Mouse (Mus musculus): ENCODE results near the gene Gpr142.

Gene Gpr142

DNA sequence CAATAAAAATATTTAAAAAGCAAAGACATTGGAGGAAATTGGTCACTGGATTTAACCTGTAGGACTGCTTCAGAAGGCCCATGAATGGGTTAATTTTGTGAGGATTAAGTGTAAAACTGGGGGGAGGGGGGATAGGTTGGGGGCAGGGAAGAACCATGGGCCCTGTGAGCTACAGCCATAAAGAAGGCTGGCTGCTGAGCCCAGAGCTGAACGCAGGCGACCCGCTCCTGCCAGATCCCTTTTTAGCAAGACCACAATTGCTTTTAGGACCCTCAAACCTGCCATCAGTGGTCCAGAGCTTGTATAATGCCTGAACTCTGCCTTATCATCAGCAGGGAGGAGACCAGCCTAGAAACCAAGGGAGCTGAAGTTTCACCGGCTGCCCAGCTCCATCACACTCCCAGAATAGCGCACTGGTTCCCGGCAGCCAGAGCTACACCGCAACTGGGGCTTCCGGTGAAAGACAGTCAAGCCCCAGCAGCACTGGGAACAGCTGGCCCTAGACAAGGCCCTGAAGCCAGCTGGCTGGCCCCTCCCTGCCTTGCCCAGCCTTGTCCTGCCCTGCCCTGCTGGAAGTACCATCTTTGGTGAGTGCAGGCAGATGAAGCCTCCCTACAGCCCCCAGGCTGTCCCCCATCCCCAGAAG, 45.2 kb downstream of the Gpr142 start:
- in situ Hi-C loops (cut with MboI, MseI): no loop called here

DNA sequence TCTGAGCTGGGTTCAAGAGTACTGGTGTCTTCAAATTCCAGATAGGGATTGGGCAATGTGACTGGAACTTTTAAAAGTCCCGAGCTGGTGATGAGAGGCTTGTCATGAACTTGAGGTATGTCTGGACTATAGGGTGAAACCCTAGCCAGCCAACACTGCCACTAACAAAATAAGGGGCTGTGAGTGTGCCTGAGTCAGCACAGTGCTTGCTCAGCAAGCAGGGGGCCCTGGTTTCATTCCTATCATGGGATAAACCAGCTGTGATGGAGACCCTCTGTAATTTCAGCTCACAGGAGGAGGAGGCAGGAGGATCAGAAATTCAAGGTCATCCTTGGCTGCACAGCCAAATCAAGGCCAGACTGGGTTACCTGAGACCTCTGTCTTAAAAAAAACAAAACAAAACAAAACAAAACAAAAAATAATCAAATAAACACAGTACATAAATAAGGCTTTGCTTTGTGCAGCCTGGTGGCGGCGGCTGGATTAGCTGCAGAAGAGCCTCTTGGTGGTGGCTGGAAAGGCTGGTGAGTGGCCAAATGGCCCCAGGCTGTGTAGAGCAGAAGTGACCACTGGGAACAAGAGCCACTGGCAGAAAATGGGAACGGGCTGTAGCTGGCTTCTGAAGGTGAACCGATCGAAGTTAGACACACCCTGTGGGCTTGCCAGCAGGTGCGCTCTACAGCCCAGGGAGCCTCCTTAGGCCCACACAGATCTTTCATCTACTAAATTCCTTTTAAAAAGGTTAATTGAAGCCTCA, 45.9 kb downstream of the Gpr142 start:
- in situ Hi-C loops (cut with MboI, MseI): no loop called here

DNA sequence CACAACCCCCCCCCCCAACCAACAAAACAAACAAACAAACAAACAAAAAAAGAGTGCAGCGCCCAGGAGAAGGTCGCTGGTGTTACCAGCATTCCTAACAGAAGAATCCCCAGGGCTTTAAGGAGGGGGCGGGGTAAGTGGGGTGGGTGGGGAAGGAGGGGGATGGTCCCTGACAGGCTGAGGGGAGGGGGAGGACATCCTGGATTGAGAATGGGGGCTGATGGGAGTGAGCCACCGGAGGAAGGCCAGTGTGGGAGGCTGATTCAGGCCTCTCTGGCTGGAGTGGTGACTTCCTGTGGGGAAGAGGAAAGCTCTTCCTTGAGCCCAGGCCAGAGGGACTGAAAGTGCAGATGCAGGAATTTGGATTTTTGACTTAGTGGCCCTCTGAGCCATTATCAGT, 47.6 kb downstream of the Gpr142 start:
- in situ Hi-C loops (cut with MboI, MseI): no loop called here

DNA sequence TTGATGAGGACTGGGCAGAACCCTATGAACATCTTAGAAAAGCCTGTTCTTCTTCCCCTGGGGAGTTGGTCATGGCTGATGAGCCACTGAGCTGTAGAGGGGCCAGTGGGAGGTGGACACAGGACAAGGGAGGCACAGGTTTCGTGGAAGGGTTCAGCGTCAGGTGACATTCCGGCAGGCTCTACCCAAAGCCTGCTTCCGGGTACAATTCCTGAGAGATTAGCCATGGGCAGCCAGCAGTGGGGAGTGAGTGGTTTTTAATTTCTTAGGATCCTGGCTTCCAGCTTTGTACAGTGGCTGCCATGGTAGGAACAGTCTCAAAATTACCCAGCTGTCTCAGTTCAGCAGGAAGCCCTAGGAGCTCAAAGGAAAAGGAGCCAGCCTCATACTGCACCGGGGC, 48.3 kb downstream of the Gpr142 start:
- in situ Hi-C loops (cut with MboI, MseI): no loop called here

DNA sequence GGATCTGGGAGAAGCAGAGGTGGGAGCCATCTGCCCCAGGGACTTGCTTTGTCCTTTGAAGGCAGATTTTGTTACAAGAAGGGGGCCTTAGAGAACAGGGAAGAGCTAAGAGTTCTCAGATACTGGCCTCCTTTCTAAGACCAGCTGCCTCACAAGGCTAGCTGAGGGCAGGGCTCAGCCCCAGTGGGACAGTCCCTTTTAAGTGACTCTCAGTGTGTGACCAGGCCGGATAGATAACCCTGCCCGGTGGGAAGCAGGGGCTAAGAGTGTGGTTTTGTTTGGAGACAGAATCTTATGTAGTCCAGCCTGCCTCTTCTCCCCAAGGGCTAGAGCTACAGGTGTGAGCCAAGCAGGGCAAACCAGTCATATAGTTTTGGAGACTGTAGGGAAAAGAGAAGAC, 50.8 kb downstream of the Gpr142 start:
- in situ Hi-C loops (cut with MboI, MseI): no loop called here

DNA sequence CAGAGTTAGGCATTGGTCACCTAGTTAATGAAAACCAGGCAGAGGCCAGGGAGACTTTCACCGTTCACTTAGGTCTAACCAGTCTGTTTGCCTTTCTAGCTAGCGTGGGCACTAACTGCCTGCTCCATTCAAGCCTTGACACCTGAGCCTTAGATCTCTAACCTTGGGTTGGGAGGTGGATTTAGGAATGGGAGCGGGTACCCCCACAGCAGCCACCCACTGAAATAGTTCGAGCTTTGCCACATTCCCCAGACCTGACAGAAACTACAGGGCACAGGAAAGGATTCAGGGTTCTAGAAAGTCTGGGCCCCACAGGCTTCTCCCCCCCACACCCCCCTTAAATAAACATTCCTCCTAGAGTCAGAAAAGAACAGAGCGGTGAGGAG, 51.3 kb downstream of the Gpr142 start:
- in situ Hi-C loops (cut with MboI, MseI): no loop called here

DNA sequence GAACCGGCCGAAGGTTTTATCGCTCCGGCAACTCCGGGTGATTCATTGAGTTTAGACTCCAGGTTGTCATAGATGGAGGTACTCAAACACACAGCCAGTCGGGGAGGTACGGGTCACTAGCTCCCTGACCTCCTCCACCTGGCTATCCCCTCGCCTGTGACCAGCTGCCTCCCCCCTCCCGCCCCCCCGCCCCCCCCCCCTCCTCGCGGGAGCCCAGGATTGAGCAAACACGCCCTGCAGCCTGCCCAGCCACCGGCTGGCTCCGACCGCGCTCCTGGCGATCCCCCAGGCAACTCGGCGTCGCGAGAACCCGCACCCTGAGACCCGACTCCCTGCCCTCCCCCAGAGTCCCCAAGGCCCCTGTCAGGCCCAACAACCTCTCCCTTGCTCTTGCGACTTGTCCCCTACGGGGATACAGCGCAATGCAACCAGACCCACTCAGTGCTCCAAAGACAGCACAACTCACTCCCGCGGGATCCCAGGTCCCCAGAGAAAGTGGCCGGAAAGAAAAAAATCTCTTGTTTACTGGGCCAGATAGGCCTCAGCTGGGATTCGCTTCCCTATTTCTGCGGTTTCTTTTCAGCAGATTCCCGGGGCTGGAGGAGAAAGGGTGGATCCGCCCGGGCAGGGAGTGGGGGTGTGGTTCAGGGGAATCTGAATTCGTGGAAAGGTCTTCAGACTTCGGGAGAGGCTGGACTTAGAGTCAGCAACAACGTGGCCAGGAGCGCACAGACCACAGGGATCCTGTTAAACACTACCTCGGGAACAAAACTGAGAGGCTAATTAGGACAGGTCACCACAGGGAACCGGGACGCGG, 51.9 kb downstream of the Gpr142 start, which contains the start of gene Gprc5c:
TSS of gene Gprc5c (plus strand) at position 701 of the 817 bp plus-strand sequence.
- in situ Hi-C loops (cut with MboI, MseI): no loop called here

DNA sequence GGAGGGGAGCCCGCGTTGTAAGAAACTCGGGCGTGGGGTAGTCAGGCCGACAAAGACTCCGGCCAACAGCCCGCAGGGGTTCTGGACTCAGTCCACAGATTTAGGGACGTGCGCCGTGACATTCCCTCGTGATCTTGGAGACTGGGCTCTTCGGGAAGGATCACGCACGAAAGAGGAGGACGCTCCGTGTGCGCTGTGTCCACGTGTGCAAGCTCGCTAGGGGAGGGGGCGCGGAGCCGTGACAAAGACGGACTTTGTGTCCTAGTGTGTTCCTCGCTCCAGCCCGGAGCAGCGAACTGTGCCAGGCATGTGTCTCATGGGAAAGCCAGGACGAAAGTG, 52.5 kb downstream of the Gpr142 start:
- in situ Hi-C loops (cut with MboI, MseI): no loop called here

DNA sequence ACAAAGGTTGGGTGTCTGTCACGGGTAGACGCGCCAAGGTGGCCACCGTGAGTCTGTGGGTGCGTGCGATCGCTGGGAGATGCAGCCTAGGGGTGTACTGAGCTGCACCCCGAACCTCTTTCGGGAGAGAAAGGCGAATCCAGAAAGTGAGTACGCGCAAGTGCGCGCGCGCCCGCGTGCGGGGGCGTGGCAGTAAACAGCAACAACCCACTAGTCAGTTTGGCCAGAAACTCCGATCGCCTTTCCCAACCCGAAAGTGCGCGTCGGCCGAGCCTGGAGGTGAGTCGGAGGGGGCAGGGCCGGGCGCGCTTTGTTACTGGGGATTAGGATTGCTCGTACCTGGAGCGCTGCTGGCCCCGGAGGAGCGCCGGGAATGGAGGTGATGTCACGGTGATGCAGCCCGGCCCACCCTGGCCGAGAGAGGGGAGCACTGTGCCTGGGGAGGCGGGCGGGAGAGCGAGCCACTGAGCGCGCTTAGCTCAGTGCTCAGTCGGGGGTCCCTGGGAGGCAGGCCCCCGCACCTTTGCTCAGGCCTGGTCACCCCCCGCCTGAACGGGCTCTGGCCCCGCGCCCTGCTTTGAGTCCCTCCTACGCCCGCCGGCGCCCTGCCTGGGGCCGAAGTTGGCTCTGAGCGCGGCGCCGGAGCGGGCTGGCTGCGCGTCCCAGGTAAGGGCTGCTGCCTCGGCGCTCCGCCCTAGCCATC, 53.0 kb downstream of the Gpr142 start:
- in situ Hi-C loops (cut with MboI, MseI): no loop called here

DNA sequence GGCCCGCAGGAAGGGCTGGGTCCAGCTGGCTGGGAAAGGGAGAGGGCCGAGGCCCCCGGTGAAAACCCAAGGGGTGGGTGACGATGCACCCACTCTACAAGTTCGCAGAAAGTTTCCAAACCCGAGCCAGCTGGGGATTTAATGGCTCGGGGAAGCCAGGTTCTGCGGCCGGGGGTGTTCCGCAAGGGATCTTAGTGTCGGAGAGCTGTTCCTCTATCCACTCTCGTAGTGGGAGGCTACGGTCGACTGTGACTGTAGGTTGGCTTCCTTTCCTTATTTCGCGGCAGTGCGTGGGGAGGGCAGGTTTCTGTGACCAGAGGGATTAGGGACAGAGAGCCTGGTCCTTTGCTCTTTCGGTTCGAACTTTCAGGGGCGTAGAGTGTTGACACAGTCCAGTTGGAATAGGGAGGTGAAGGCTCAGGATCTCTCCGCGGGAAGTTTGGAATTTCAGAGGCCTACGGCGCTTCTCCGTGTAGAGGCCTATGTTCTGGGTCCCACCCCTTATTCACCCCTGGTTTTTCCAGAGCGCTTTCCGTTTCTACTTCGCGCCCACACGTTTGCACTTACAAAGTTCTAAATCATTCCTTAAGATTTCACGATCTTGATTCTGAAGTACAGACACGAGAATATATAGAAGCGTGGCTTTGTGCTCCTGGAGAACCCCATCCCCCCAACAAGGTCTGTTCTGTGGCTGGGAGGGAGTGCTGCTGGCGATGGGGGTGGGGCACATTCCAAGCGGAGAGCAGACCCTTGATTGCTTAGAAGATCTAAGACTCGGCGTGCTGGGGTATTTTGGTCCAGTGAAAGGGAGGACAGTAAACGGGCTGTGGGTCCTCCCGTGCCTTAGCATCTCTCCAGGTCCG, 53.8 kb downstream of the Gpr142 start:
- in situ Hi-C loops (cut with MboI, MseI): no loop called here

DNA sequence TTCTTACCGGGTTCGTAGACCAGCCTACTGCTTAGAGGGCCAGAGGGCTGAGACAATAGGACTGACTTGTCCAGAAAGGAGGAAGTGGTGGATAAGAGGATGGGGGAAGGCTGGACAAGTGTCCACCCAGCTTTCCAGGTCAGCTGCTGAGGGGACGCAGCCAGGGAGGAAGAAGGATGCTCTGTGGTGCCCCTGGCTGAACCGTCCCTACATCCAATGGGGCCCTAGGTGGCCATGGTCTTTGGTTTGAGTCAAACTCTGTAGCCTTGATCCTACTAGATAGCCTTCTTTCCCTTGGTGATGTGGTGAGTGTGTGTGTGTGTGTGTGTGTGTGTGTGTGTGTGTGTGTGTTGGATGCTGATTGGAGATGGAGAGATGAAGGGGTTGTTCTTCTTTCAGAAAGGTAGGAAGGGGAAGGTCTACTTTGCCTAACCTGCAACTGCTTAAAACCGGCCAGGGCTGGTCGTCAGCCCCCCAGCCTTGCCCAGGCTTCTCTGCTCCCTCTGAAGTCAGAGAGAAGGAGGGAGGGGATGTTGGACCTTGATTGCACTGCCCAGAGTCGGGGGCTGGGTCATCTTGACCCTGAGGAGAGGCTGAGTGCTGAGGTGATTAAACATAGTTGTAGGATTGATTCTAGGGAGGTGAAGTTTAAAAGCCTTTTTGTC, 54.6 kb downstream of the Gpr142 start:
- in situ Hi-C loops (cut with MboI, MseI): no loop called here

DNA sequence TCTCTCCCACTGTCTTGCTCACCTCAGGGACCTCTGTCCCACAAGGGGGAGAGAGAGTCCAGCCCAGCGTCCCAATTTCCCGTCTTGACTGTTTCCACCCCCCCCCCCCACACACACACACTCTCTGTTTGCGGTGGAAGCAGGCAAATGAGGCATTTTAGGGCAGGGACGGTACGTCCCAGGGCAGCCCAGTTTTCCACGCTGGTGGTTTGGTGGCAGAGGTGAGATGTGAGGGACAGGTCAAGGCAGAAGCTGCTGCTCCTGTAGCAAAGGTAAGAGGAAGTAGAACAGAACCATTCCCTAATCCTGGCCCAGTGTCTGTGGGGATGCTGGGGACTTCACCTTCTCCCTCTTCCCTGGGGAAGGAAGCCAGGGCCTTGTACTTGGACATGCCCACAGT, 55.9 kb downstream of the Gpr142 start:
- in situ Hi-C loops (cut with MboI, MseI): no loop called here

DNA sequence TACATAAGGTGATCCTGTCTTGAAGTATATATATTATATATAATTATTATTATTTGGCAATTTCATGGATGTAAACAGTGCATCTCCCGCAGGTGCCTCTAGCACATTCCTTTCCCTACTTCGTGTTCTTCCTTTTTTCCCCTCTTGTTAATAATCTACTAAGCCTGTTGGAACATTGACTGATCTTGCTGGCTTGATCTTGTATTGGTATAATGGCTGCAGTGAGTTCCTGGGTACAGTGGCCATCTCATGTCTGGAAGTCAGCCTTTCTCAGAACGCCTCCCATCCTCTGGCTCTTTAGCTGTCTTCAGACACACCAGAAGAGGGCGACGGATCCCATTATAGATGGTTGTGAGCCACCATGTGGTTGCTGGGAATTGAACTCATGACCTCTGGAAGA, 57.4 kb downstream of the Gpr142 start:
- in situ Hi-C loops (cut with MboI, MseI): no loop called here
